Mouse (Mus musculus): ENCODE data around the gene Nyap1. TPM values are rescaled to one million over a fixed set of nuclear protein-coding genes. Genes with fewer than 3 reads are reported as not detected.

Gene Nyap1
- polyA plus RNA-seq, 2 experiments: 0.05 to 0.96 TPM

DNA sequence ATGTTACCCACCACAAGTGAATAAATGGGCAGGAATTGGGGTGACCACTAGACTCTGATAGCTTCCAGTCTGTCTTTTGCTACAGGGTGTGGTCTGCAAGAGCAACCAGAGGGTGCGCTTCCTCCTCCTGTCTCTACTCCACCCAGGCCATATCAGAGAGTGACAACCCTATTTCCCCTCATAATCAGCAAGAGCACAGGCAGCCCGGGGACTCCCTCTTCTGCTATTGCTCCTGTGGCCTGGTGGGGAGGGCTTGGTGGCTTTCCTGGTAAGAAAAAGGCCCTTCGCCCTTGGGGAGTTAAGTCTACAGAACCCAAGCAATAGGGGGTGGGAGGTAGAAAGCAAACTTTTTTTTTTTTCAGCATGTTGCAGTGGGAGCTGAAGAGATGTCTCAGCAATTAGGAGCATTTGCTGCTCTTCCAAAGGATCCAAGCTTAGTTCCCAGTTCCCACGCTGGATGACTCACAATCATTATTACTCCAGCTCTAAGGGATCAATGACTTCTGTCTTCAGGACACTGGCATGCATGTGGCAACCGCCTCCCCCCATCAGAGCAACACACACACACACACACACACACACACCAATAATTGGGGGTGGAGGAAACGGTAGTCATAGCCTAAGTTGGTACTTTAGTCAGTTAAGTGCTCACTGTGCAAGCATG is 55.1 kb downstream of the Nyap1 start:
- H3K4me3 ChIP-seq (ENCODE audit: insufficient read depth in 1 of 2, low read depth in 2 of 2, low read length in 2 of 2): peak overlapping the region; percentile 32 to 41
- TF ChIP-seq CTCF (IDR thresholded peaks at IDR 0.05; ENCODE audit: low read depth) (peak; percentile 70), EP300 (IDR thresholded peaks at IDR 0.05; ENCODE audit: low read depth) (peak; percentile 96)
- H3K9ac ChIP-seq (replicated peaks): peak overlapping the region; percentile 78
- ATAC-seq (ENCODE audit: insufficient read depth) (peak; percentile 83), DNase-seq (ENCODE audit: low read depth in 3 of 3, low spot score in 3 of 3) (peak; percentile 96 to 97 (median 97))
- H3K9me3 ChIP-seq (ENCODE audit: control insufficient read depth, low read length): no peaks in the 10 kb centered on the region
- H3K27ac ChIP-seq: peak overlapping the region; percentile 99
- WGBS (ENCODE audit: insufficient replicate concordance): 13% methylated on average over 6 of the region's 6 CpGs
- peaks cover 5% of the 10 kb centered on the region for H3K36me3 ChIP-seq (replicated peaks; ENCODE audit: control insufficient read depth, insufficient read depth, low read depth)
- H3K4me2 ChIP-seq (ENCODE audit: low read depth): peak overlapping the region; percentile 70
- H3K27me3 ChIP-seq (ENCODE audit: control insufficient read depth, insufficient read depth, low read length): no peaks in the 10 kb centered on the region
- peaks cover 36 to 43% of the 10 kb centered on the region in 2 experiments for H3K4me1 ChIP-seq (replicated peaks; ENCODE audit: control insufficient read depth in 2 of 2, insufficient read depth in 2 of 2, low read length in 1 of 2)

DNA sequence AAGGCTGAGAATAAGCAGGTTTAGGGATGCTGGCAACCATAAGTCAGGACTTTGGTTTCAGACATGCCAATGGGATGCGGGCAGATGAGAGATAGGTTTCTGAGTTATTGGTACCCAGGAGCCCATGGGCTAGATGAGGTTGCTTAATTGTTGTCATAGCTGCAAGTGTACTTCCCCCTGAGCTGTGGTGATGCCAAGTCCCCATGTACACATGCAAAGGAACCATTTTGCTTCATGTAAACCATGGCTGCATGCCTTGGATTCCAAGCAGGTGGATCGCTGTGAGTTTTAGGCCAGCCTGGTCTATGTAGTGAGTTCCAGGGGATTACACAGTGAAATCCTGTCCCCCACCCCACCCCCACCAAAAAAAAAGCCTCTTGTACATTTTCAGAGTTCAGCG is 55.8 kb downstream of the Nyap1 start:
- TF ChIP-seq CTCF (IDR thresholded peaks at IDR 0.05; ENCODE audit: low read depth) (no peak), EP300 (IDR thresholded peaks at IDR 0.05; ENCODE audit: low read depth) (no peak)
- H3K4me2 ChIP-seq (ENCODE audit: low read depth): peak overlapping the region; percentile 70
- H3K36me3 ChIP-seq (replicated peaks; ENCODE audit: control insufficient read depth, insufficient read depth, low read depth): peaks cover 9% of the 10 kb centered on the region
- ATAC-seq (ENCODE audit: insufficient read depth): no peak
- H3K4me3 ChIP-seq (ENCODE audit: insufficient read depth in 1 of 2, low read depth in 2 of 2, low read length in 2 of 2): peak overlapping the region in 1 of 2 experiments; percentile 41; a peak in 2 of 4 replicates
- WGBS (ENCODE audit: insufficient replicate concordance): 35% methylated on average over 3 of the region's 3 CpGs
- H3K4me1 ChIP-seq (replicated peaks; ENCODE audit: control insufficient read depth in 2 of 2, insufficient read depth in 2 of 2, low read length in 1 of 2): peaks cover 39 to 43% of the 10 kb centered on the region in 2 experiments
- H3K9me3 ChIP-seq (ENCODE audit: control insufficient read depth, low read length): no peaks in the 10 kb centered on the region
- peak overlapping the region; percentile 76 for H3K9ac ChIP-seq (replicated peaks)
- peak overlapping the region; percentile 99 for H3K27ac ChIP-seq
- no peak for DNase-seq (ENCODE audit: low read depth in 3 of 3, low spot score in 3 of 3)
- H3K27me3 ChIP-seq (ENCODE audit: control insufficient read depth, insufficient read depth, low read length): no peaks in the 10 kb centered on the region

DNA sequence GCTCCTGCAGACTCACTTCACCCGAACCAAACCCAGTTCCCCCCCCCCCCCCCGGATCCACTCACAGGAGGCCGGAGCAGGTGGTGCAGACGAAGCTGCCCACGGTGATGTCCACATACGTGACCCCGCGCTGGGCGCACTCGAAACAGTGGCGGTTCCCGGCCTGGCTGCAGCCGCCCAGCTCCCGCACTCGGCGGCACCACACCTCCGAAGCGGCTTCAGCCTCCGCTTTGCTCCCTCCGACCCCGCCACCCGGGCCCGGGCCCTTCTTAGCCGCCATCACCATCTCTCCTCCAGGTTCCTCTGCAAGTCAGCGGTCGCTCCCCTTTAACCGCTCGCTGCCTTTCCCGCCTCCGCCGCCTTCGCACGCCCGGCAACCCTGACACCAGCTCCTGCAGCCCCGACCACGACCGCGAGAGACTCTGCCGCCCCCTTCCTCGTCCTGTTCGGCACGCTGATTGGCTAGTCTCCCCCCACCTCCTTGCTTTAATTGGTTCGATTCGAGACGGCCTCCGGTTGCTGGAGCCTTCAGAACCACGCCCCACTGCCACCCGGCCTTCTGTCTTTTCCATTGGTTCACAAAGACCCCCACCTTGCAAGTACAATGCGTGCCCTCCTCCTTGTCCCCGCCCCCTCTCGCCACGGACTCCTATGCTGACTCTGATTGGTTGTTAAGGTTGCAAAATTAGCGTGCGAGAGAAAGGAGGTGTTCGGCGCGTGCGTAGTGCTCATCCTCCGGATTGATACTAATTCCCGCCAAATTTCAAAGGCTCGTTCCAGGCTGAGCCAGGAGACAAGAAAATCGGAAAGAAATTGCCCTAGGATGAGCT is 56.9 kb downstream of the Nyap1 start, which contains the start of gene Agfg2:
Agfg2 (minus strand) TSS at position 433 of the 830 bp plus-strand sequence.
- Histone ChIP-seq H3K4me2 (ENCODE audit: low read depth) (peak within 1 kb of the TSS; percentile 70), H3K27me3 (ENCODE audit: control insufficient read depth, insufficient read depth, low read length) (no peaks in the 10 kb centered on the region), H3K27ac (peak within 1 kb of the TSS; percentile 99), H3K4me3 (ENCODE audit: insufficient read depth in 1 of 2, low read depth in 2 of 2, low read length in 2 of 2) (peak within 1 kb of the TSS; percentile 69 to 85), H3K9ac (replicated peaks) (peak within 1 kb of the TSS; percentile 76), H3K9me3 (ENCODE audit: control insufficient read depth, low read length) (no peaks in the 10 kb centered on the region), H3K36me3 (replicated peaks; ENCODE audit: control insufficient read depth, insufficient read depth, low read depth) (peaks cover 18% of the 10 kb centered on the region), H3K4me1 (replicated peaks; ENCODE audit: control insufficient read depth in 2 of 2, insufficient read depth in 2 of 2, low read length in 1 of 2) (peaks cover 39% of the 10 kb centered on the region in 2 experiments)
- peak; percentile 100 for DNase-seq (ENCODE audit: low read depth in 3 of 3, low spot score in 3 of 3)
- ATAC-seq (ENCODE audit: insufficient read depth): peak; percentile 85
- TF ChIP-seq EP300 (IDR thresholded peaks at IDR 0.05; ENCODE audit: low read depth) (peak; percentile 60), CTCF (IDR thresholded peaks at IDR 0.05; ENCODE audit: low read depth) (peak; percentile 50; the same call in 1 of the 2 replicates)
- under 1% methylated on average over 62 of the region's 62 CpGs for WGBS (ENCODE audit: insufficient replicate concordance)

DNA sequence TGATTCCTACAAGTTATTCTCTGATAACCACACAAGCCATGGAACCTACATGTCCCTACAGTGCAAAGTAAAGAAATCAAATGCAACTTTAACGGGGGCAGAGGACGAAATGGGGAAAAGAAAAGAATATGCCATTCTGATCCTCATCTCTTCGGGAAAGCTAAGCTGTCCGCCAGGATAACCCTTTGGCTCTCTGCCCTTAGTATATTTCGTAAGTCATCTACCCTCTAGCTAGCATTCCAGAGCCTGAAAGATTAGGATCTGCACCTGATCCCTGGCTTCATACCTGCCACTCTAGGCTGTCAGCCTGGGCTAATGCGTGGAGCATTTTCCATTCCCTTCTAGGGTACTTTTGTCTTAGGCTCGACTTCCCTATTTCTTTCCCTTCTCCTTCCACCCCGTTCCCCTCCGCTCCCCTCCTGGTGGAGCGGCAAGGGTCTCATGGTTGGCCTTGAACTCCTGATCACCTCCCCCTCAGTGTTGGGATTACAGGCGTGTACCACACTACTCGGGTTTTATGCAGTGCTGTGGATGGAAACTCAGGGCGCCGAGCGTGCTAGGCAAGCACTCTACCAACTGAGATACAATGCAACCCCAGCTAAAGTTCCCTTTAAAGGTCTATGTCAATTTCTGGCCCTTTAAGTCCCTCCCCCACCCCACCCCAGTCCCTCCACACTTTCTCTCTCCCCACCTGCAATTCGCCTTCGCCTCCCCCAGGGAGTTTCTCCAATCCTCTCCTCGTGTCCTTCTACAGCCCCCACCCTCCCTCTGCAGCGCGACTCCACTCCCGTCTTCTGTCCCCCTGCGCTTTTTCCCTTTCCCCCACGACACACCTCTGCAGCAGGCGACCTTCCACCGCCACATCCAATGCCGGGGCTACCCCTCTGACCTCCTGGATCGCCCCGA is 57.8 kb downstream of the Nyap1 start:
- no peaks in the 10 kb centered on the region for H3K9me3 ChIP-seq (ENCODE audit: control insufficient read depth, low read length)
- peaks cover 21% of the 10 kb centered on the region for H3K36me3 ChIP-seq (replicated peaks; ENCODE audit: control insufficient read depth, insufficient read depth, low read depth)
- no peak for TF ChIP-seq EP300 (IDR thresholded peaks at IDR 0.05; ENCODE audit: low read depth)
- no peak; the same call in 1 of the 2 replicates for TF ChIP-seq CTCF (IDR thresholded peaks at IDR 0.05; ENCODE audit: low read depth)
- H3K4me1 ChIP-seq (replicated peaks; ENCODE audit: control insufficient read depth in 2 of 2, insufficient read depth in 2 of 2, low read length in 1 of 2): peaks cover 39% of the 10 kb centered on the region in 2 experiments
- peak overlapping the region; percentile 73 for H3K9ac ChIP-seq (replicated peaks)
- peak overlapping the region; percentile 61 for H3K27ac ChIP-seq
- no peak for DNase-seq (ENCODE audit: low read depth in 3 of 3, low spot score in 3 of 3)
- no peak for ATAC-seq (ENCODE audit: insufficient read depth)
- no peaks in the 10 kb centered on the region for H3K27me3 ChIP-seq (ENCODE audit: control insufficient read depth, insufficient read depth, low read length)
- H3K4me2 ChIP-seq (ENCODE audit: low read depth): peak overlapping the region; percentile 70
- peak overlapping the region; percentile 69 to 85 for H3K4me3 ChIP-seq (ENCODE audit: insufficient read depth in 1 of 2, low read depth in 2 of 2, low read length in 2 of 2)
- 5% methylated on average over 28 of the region's 28 CpGs for WGBS (ENCODE audit: insufficient replicate concordance)

All from liver, embryonic 14.5 days (tissue).